Mouse (Mus musculus) MEL (cell line): ENCODE results near the gene Mrpl53.

Experiments used
- CTCF ChIP-seq, 3 experiments: IDR thresholded peaks in 2 of 3; conservative IDR thresholded peaks in 1 of 3; 2 replicates each; pipeline ENCODE4 v1.5.1; 2011 to 2012; ENCODE audit warnings: low read length in 3 of 3, low read depth in 2 of 3, mild to moderate bottlenecking in 2 of 3, improper control_type of control experiment in 1 of 3, inconsistent platforms in 1 of 3, mixed read lengths in 1 of 3, moderate library complexity in 1 of 3; ENCODE audit not compliant: control insufficient read depth in 1 of 3, insufficient read depth in 1 of 3, poor library complexity in 1 of 3, severe bottlenecking in 1 of 3
- MAFK ChIP-seq: IDR thresholded peaks from 2 replicates; pipeline ENCODE4 v1.6.1; 2011; ENCODE audit warnings: low read depth, mild to moderate bottlenecking, low read length, improper control_type of control experiment, borderline replicate concordance
- NELFE ChIP-seq: IDR thresholded peaks from 2 replicates; pipeline ENCODE4 v1.6.1; 2011; ENCODE audit warnings: low read depth, low read length, improper control_type of control experiment
- TBP ChIP-seq: IDR thresholded peaks from 2 replicates; pipeline ENCODE4 v1.8.0; 2011; ENCODE audit warnings: low read depth, low read length, improper control_type of control experiment
- ZC3H11A ChIP-seq: IDR thresholded peaks from 2 replicates; pipeline ENCODE4 v1.6.1; 2012; ENCODE audit warnings: low read depth, mild to moderate bottlenecking, inconsistent platforms, low read length, improper control_type of control experiment

DNA sequence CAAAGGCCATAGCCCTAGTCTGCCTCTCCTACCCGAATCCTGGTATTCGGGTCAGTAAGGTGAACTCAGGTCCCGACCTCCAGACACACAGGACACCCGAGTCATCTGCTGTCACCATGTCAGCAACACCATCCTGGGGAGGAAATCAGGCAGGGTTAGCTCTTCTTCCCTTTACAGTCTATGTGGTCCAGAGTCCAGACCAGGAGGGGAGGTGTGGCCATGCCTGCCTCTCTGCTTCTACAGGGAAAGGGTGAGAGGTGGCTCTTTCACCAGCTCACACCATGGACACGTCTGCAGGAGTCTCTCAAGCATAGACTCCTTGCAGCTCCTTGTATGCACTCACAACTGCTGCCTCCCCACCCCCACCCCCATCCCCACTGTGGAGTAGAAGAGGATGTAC is 44.6 kb downstream of the Mrpl53 start:
- TF ChIP-seq CTCF (IDR thresholded peaks at IDR 0.05 in 2 of 3, conservative IDR thresholded peaks at IDR 0.05 in 1 of 3; ENCODE audit: control insufficient read depth in 1 of 3, insufficient read depth in 1 of 3, low read depth in 2 of 3, low read length in 3 of 3, poor library complexity in 1 of 3, severe bottlenecking in 1 of 3), result no peak
- TF ChIP-seq ZC3H11A, result no peak
- TF ChIP-seq TBP, result no peak
- TF ChIP-seq MAFK, result no peak
- TF ChIP-seq NELFE, result no peak
